Mouse (Mus musculus): ENCODE data around the gene Mcm3ap.

GRCm38 (mm10) chr10:76541336-76542085 is 72.8 kb downstream of the Mcm3ap start:
- TF ChIP-seq TAL1 (IDR thresholded peaks at IDR 0.05; ENCODE audit: low read length), result no peak
- TF ChIP-seq GATA1 (IDR thresholded peaks at IDR 0.05; ENCODE audit: low read length), result no peak

Measured in erythroblast, embryonic 14.5 days (primary cell).